Mouse (Mus musculus) myocyte (in vitro differentiated cells): ENCODE measurements at regions not wholly inside any gene's neighbourhood (a gene's known extent, or its start where the extent isn't known, plus 50 kb on each side); places are given as distances from the start of the nearest gene placed in this dataset.

Experiments
- H3K27me3 ChIP-seq: one replicate; pipeline ENCODE4 v1.6.1; 2011; ENCODE audit not compliant: control insufficient read depth, insufficient read depth, insufficient read length
- H3K36me3 ChIP-seq: one replicate; pipeline ENCODE4 v1.6.1; 2011; ENCODE audit not compliant: control insufficient read depth, insufficient read depth
- H3K4me2 ChIP-seq: one replicate; pipeline ENCODE4 v1.6.1; 2011; ENCODE audit warnings: low read depth, control low read depth
- H3K4me3 ChIP-seq: one replicate; pipeline ENCODE4 v1.5.1; 2011; ENCODE audit warnings: mild to moderate bottlenecking, control low read depth, moderate library complexity
- H3K79me2 ChIP-seq: one replicate; pipeline ENCODE4 v1.6.1; 2011; ENCODE audit not compliant: control insufficient read depth, insufficient read depth
- H3ac ChIP-seq: one replicate; pipeline ENCODE4 v1.6.1; 2011; ENCODE audit not compliant: control insufficient read depth, insufficient read length
- CEBPB ChIP-seq: IDR thresholded peaks from 2 replicates; pipeline ENCODE4 v1.6.1; 2011; ENCODE audit warnings: mild to moderate bottlenecking, moderate library complexity; ENCODE audit not compliant: poor library complexity, insufficient read depth, severe bottlenecking
- E2F4 ChIP-seq: IDR thresholded peaks from one replicate; pipeline ENCODE4 v1.6.1; 2011; ENCODE audit warnings: mild to moderate bottlenecking, control low read depth, moderate library complexity; ENCODE audit not compliant: insufficient read depth
- MAX ChIP-seq: IDR thresholded peaks from one replicate; pipeline ENCODE4 v1.6.1; 2011; ENCODE audit warnings: low read depth, mild to moderate bottlenecking, control low read depth
- MYOD1 ChIP-seq, 3 experiments: IDR thresholded peaks; one replicate each; pipeline ENCODE4 v1.6.1; 2011; ENCODE audit warnings: control low read depth in 2 of 3, low read depth in 2 of 3, mild to moderate bottlenecking in 2 of 3, moderate library complexity in 1 of 3; ENCODE audit not compliant: insufficient read length in 2 of 3, control insufficient read depth in 1 of 3
- MYOG ChIP-seq, 3 experiments: IDR thresholded peaks; one replicate each; pipeline ENCODE4 v1.6.1; 2011; ENCODE audit warnings: control low read depth in 2 of 3, low read depth in 2 of 3, mild to moderate bottlenecking in 2 of 3; ENCODE audit not compliant: insufficient read length in 2 of 3, control insufficient read depth in 1 of 3, insufficient read depth in 1 of 3
- POLR2A ChIP-seq: IDR thresholded peaks from one replicate; pipeline ENCODE4 v1.6.1; 2011; ENCODE audit warnings: low read depth, mild to moderate bottlenecking, control low read depth, moderate library complexity; ENCODE audit not compliant: insufficient read length
- POLR2AphosphoS2 ChIP-seq: IDR thresholded peaks from one replicate; pipeline ENCODE4 v1.6.1; 2011; ENCODE audit warnings: low read depth, control low read depth; ENCODE audit not compliant: insufficient read length
- REST ChIP-seq: IDR thresholded peaks from one replicate; pipeline ENCODE4 v1.6.1; 2011; ENCODE audit warnings: mild to moderate bottlenecking, control low read depth, moderate library complexity; ENCODE audit not compliant: insufficient read depth, insufficient read length
- SRF ChIP-seq: IDR thresholded peaks from one replicate; pipeline ENCODE4 v1.6.1; 2011; ENCODE audit warnings: low read depth; ENCODE audit not compliant: control insufficient read depth, insufficient read length
- TCF12 ChIP-seq: IDR thresholded peaks from one replicate; pipeline ENCODE4 v1.6.1; 2011; ENCODE audit warnings: mild to moderate bottlenecking, control low read depth; ENCODE audit not compliant: poor library complexity, insufficient read depth, severe bottlenecking
- TCF3 ChIP-seq: IDR thresholded peaks from one replicate; pipeline ENCODE4 v1.6.1; 2011; ENCODE audit warnings: low read depth, control low read depth; ENCODE audit not compliant: insufficient read length
- USF1 ChIP-seq: IDR thresholded peaks from one replicate; pipeline ENCODE4 v1.6.1; 2011; ENCODE audit warnings: low read depth, mild to moderate bottlenecking, control low read depth, moderate library complexity

GRCm38 (mm10) chr3:66544139-66544933 is 247.7 kb upstream of the Veph1 start:
- Histone ChIP-seq H3K4me2 (no peak overlapping the region), H3K4me3 (no peak overlapping the region), H3K79me2 (no peaks in the 10 kb centered on the region), H3K27me3 (no peaks in the 10 kb centered on the region), H3ac (no peak overlapping the region), H3K36me3 (no peaks in the 10 kb centered on the region)
- TF ChIP-seq POLR2AphosphoS2 = no peak
- no peak for TF ChIP-seq MAX
- TF ChIP-seq MYOD1 (IDR thresholded peaks at IDR 0.05; ENCODE audit: control insufficient read depth in 1 of 3, insufficient read length in 2 of 3, low read depth in 2 of 3) = no peak
- no peak for TF ChIP-seq TCF12
- TF ChIP-seq REST = no peak

GRCm38 (mm10) chr3:66542865-66543264 is 246.2 kb upstream of the Veph1 start:
- Histone ChIP-seq H3K4me3 (no peak overlapping the region), H3K79me2 (no peaks in the 10 kb centered on the region), H3K4me2 (no peak overlapping the region), H3K36me3 (no peaks in the 10 kb centered on the region), H3K27me3 (no peaks in the 10 kb centered on the region), H3ac (no peak overlapping the region)
- TF ChIP-seq POLR2A (no peak), POLR2AphosphoS2 (no peak), MAX (no peak), SRF (no peak), USF1 (no peak), TCF3 (no peak), REST (no peak), TCF12 (no peak), CEBPB (no peak), E2F4 (no peak), MYOG (IDR thresholded peaks at IDR 0.05; ENCODE audit: control insufficient read depth in 1 of 3, insufficient read depth in 1 of 3, insufficient read length in 2 of 3, low read depth in 2 of 3) (no peak), MYOD1 (IDR thresholded peaks at IDR 0.05; ENCODE audit: control insufficient read depth in 1 of 3, insufficient read length in 2 of 3, low read depth in 2 of 3) (no peak)

GRCm38 (mm10) chr3:66537913-66538312 is 241.3 kb upstream of the Veph1 start:
- H3K79me2 ChIP-seq = no peaks in the 10 kb centered on the region
- no peak overlapping the region for H3ac ChIP-seq
- no peak overlapping the region for H3K4me3 ChIP-seq
- TF ChIP-seq REST = no peak
- TF ChIP-seq MAX = no peak
- TF ChIP-seq SRF = no peak
- no peak for TF ChIP-seq MYOD1 (IDR thresholded peaks at IDR 0.05; ENCODE audit: control insufficient read depth in 1 of 3, insufficient read length in 2 of 3, low read depth in 2 of 3)
- TF ChIP-seq MYOG (IDR thresholded peaks at IDR 0.05; ENCODE audit: control insufficient read depth in 1 of 3, insufficient read depth in 1 of 3, insufficient read length in 2 of 3, low read depth in 2 of 3) = no peak
- TF ChIP-seq E2F4 = no peak
- no peak for TF ChIP-seq POLR2A
- no peak for TF ChIP-seq POLR2AphosphoS2
- no peak for TF ChIP-seq CEBPB
- no peak for TF ChIP-seq TCF3
- TF ChIP-seq USF1 = no peak
- no peak for TF ChIP-seq TCF12
- H3K4me2 ChIP-seq = no peak overlapping the region
- no peaks in the 10 kb centered on the region for H3K27me3 ChIP-seq
- H3K36me3 ChIP-seq = no peaks in the 10 kb centered on the region

GRCm38 (mm10) chr3:66537106-66537893 is 240.7 kb upstream of the Veph1 start:
- no peaks in the 10 kb centered on the region for H3K36me3 ChIP-seq
- no peak overlapping the region for H3K4me3 ChIP-seq
- no peaks in the 10 kb centered on the region for H3K79me2 ChIP-seq
- H3K27me3 ChIP-seq = no peaks in the 10 kb centered on the region
- TF ChIP-seq MYOG (IDR thresholded peaks at IDR 0.05; ENCODE audit: control insufficient read depth in 1 of 3, insufficient read depth in 1 of 3, insufficient read length in 2 of 3, low read depth in 2 of 3) (no peak), REST (no peak), TCF12 (no peak), POLR2AphosphoS2 (no peak), CEBPB (no peak), USF1 (no peak), E2F4 (no peak), MYOD1 (IDR thresholded peaks at IDR 0.05; ENCODE audit: control insufficient read depth in 1 of 3, insufficient read length in 2 of 3, low read depth in 2 of 3) (no peak), SRF (no peak), TCF3 (no peak), POLR2A (no peak), MAX (no peak)
- no peak overlapping the region for H3K4me2 ChIP-seq
- no peak overlapping the region for H3ac ChIP-seq
